Mouse (Mus musculus) right cerebral cortex, adult 2 months (tissue): ENCODE data around the gene Apba3.

ENCODE experiments used
- DNase-seq, 2 experiments: peaks; one replicate each; pipeline ENCODE4 v3.0.0; 2021 to 2022; ENCODE audit warnings: low spot score in 2 of 2

Gene Apba3

DNA sequence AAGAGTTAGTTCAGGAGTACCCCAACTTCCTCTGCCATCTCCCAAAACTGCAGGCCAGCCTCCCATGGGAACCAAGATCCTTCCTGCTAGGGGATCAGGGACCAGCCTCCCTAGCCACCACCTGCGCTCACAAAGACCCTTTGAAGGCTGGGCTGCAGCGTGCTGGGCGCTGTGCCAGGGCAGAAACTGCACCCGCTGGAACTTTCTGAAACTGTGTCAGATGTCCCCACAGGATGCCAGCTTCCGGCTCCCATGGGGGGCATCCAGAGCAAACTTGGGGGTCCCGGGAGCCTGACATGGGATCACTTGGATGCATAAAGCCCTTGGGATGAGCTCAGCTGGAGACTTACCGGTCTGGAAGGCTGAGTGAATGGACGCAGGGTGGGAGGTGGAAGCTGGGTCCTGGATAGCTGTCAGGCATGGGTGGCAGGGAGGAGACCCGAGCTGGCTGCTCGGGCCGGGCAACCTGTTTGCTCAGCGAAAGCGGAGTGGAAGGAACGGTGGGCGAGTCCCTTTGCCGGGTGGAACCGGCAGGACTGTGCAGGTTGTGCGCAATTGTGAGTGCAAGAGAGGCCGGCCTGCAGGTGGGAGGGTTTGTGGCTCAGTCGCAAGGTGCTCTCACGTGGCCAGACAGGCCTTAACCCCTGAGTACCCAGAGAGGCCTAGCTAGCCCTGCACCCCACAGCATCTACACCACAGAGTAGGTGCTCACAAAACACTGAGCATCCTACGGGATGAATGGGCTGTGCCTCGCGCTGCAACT lies 24.1 kb downstream of the Apba3 start:
- no peak for DNase-seq

DNA sequence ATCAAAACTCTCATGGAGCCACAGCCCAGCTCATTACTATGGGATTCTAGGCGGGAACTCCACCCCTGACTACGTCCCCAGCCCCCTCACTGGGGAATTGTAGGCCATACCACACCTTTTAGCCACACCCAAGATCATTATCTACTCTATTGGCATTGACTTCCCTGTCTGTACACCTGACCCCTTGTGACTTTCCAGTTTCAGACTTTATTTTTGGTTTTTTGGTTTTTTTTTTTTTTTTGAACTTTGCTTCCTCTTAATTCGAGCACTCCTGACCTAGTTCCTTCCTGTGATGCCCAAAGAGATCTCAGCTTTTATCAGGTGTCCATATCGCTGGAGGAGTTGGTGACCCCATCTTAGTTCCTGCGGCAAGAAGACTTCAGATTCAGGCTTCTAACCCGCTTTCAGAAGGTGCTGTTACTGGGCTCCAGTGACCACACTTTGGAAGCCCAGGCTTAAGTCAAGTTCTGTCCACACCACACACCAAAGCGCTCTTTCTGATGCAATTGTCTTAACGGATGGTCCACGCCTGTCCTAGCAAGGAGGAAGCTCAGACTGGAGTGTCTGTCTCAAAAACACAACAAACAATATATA lies 24.8 kb downstream of the Apba3 start, which contains the start of gene Tjp3:
TSS of gene Tjp3 (minus strand) at position 71 of the 594 bp plus-strand sequence.
- DNase-seq, result no peak

DNA sequence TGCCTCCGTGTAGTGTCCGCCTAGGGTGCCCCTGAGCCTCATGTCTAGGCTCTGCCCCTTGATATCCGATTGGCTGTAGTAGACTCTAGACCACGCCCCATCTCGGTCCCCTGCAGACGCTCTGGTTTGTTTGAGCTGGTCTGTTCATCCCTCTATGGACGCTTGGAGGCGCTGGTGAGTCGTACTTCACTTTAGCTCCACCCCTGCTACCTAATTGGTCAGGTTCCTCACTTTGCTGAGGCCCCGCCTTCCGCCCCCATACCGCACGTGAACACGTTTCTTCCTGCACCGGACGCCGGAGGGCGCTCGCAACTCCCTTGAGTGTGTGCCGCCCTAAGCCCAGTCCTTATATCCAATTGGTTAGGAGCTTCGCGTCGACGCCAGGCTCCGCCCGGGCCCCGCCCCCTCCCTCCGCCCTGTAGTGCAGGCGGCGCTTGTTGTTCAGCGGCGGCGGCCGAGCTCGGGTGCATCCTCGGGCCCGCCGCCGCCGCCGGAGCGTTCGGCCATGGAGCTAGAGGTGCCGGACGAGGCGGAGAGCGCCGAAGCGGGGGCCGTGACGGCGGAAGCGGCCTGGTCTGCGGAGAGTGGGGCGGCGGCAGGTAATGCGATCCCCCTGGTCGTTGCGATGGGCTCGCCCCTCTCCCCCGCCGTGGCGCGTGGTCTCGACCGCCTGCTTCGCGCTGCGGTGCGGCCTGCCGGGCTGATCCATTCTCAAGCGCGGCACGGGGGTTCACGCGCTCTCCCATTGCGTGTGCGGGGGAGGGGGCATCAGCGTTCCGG lies 26.0 kb downstream of the Apba3 start, which contains the start of gene Pip5k1c:
TSS of gene Pip5k1c (plus strand) at position 410 of the 780 bp plus-strand sequence.
- peak; percentile 100 for DNase-seq

DNA sequence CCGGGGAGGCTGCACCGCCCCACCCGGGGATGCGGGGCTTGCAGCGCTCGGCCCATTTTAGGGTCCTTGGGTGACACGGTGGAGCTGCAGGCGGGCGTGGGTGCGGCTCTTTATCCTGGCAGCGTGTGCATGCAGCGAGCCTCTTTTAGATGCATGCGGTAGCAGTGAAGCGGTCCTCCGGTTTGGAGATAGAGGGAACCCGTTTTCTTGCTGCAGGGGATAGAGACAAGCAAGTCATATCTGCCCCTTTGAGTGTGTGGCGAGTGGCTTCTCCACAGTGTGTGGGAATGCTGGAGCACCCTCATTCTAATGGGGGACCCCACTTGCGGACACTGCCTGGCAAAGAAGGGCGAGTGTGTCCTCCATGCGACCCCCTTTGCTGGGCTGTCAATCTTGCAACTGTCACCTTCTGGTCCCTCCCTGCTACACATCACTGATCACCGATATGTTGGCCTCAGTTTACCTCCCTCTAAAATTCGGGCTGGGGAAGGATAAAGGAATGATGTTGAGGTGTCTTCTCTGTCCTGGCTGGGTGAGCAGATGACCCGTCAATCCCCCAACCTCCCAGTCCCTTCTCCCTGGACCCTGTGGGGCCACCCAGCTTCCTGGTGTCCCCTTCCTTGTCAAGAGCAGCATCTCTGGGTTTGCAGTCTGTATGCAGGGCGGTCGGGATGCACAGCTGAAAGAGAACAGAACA lies 26.7 kb downstream of the Apba3 start:
- no peak for DNase-seq

DNA sequence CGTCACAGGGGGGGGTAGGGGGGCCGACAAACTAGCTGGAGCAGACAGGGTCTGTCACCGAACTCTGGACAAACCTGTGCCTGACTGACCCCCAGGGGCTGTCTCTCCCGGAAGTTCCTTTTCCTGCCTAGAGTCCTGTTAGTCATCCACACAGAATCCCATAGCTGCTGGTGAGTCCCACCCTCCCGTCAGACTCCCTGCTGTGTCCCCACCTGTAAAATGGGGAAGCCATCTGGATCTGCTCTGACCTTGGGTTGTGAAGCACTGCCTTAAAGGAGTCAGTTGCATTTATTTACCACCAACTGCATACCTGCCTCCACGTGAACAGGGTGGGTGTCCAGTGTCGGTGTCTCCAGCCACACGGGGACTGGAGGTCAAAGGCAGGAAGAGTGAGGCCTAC lies 27.7 kb downstream of the Apba3 start:
- no peak for DNase-seq

DNA sequence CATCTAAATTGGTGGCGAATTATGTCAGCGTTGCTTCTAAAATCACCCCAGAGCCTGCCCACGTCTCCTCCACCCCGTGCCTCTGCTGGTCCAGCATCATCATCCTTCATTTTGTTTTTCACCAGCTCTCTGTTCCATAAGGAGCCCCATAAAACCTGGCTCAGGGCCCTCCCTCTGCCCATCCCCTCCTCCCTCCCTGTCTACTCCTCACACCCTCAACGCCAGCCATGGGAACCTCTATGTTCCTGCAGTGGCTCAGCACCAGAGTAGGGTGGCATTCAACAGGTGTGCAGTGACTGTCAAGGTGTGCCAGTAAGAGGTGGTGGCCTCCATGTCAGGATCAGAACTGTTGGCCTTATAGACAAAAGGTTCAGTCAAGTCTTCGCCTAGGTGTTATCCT lies 28.4 kb downstream of the Apba3 start:
- DNase-seq, result peak; percentile 66 to 71

DNA sequence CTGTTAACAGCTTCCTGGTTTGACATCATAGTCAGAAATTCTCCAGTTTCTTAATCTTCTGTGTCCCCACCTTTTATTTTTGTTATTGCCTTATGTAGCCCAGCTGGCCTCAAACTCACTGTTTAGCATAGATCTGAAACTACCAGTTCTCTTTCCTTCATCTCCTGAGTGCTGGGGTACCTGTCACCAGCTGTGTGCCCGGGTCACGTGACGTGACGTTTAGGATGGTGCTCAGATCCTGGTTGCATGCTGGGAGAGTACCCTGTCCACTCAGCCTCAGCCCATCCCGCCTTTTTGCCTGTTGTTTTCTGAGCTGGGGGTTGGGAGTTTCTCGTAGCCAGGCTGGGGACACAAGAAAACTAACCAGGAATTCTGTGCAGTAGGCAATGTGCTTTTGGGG lies 30.5 kb downstream of the Apba3 start:
- DNase-seq, result no peak

DNA sequence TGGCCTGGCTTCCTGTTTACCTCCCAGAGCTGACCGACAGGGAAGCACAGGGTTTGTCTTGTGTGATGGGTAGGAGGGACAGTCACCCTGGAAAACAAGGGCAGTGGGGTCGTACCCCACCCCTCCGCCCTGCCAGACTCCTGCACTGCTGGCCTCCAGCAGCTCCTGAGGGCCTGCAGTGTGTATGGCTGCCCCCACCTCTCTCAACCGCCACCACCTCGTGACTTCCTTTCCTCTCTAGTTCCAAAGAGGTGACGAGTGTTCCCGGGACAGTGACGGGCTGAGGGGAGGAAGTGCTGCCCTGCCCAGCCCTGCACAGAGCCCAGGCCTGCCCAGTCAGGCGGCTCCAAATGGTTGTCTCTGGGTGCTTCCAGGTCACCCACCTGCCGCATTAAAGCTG lies 31.1 kb downstream of the Apba3 start:
- no peak for DNase-seq

DNA sequence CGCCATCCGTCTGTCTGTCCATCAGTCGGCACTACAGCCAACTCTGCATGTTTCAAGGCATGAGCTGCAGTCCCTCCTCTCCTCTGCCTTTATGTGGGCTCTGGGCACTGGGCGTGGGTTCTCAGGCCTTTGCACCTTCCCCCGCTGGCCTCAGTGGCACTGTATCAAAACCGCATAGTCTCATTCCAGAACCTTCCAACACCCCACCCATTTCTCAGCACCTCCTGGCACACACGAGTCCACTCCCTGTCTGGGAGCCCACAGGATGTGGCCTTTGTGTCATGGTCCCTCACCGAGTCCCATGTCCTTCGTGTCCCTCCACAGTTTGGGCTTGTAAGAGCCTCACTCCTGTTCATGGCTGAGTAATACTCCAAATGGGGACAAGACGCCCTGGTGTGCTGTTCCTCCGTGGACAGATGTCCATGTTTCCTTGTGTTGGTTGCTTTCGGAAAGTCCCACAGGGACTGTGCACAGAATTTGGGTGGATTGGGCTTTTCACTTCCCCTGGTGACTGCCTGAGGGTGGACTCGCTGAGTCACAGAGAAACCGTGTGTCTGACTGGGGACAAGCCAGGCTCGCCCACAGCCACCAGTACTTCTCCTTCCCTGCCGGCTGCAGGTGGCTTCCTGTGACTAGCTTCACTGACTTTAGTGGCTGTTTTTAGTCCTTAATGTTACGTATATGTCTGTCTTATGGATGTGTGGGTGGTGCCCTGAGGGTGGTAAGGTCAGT lies 31.8 kb downstream of the Apba3 start:
- DNase-seq, result peak; percentile 74 to 77

DNA sequence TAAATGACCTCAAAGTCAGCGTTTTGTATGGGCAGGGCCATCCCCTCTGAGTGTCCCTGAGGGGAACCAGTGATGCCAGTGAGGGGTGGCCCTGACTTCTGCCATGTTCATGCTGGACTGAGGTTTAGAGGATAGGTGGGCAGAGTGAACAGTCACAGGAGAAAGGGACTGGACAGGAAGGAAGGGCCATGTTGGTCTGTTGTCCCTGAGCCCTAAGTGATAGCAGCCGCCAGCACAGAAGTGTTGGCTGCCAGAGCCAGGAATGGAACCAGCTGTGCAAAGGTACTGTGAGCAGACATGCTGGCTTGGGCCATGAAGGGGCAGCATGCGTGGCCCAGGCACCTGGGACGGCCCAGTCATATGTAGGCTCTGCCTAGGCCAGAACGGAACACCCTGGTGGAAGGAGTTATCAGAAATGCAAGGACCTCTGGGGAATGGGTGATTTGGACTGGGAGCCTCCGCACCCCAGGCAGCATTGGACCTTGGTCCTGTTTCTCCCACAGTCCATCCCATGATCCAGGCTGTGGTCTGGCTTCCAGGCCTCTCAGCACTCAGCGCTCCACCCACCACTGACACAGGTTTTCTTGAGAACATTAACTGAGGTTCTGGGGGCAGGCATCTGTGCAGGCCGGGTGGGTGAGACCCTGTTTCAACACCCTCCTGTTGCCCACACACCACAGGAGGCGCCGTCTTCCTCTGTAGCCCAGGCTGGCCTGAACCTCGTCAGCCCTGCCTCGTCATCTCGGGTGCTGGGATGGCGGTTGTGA lies 33.0 kb downstream of the Apba3 start:
- no peak for DNase-seq

DNA sequence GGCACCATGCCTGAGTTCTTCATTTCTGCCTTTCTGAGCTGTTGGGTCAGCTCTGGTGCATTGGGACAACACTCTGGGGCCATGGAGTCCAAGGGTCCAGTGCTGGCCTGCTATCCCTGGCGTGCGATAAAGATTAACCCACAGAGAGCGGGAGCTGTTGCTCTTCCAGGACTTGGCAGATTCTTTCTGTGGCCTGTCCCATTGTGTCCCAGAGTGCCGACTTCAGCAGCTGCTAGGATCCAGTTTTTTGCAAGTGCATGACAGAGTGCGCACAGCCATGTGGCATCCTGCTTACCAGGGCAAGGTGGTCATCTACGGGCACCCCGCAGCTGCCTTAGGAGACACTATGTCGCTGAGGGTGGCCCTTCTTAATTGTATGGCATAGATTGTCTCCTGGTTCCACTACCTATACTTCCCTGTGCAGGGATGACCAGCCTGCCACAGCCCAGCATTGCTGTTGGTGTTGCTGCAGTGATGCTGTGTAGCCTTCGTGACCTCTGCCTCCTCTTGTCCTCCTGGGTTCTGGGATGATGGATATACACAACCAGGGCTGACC lies 33.7 kb downstream of the Apba3 start:
- DNase-seq, result no peak

DNA sequence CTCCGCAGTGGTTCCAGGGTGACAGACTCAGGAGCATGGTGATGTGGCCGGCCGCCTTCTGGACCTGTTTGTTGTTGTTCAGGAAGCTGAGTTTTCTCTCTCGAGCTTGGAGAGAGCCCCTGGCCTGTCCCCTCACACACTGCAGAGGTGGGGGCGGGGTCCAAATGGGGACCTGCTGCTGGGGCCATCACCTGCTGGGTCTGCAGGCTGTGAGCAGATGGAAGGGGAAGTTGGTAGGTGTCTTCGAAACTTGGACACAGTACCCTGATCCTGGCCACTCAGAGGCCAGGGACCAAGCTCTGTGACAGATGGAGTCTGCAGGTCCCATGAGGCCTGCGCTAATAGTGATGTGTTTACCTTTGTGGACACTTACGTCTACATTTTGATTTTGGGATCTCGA lies 34.6 kb downstream of the Apba3 start:
- DNase-seq, result no peak

DNA sequence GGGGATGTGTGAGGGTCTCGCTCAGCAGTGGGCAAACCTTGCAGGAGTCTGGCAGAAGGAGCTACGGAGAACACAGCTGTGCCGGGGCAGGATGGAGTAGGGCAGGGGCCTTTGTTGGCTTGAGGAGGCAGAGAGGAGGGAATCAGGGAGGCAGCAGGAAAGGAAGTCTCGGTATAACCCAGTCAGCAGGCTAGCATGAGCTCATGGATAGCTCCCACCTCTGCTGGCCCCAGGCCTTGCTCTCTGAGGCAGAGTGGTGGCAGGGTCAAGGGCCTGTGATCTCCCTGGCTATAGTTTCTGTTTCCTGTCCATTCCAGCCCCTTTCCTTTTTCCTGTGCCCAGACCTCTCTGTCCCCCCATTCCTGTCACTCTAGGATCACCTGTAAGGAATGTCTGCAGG lies 35.5 kb downstream of the Apba3 start:
- no peak for DNase-seq

DNA sequence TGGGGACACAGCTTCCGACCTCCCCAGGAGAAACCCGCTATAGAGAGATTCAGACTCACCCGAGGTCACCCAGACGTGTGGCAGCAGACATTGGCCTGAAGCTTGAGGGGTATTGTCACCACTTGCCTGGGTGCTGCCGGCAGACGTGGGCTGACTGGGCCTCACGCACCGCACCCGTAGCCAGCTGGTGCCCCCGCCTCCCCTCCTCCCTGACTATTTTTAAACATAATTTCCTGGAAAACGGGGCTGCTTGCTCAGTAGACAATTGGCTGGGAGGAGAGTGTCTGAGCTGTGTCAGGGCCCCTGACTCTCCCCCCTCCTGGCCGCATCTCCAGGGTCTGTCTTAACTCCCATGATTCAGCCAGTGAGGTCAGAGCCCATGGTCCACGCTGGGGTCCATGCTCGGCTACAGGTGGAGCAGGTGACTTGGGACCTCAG lies 36.0 kb downstream of the Apba3 start:
- DNase-seq, result peak; percentile 78 to 80

DNA sequence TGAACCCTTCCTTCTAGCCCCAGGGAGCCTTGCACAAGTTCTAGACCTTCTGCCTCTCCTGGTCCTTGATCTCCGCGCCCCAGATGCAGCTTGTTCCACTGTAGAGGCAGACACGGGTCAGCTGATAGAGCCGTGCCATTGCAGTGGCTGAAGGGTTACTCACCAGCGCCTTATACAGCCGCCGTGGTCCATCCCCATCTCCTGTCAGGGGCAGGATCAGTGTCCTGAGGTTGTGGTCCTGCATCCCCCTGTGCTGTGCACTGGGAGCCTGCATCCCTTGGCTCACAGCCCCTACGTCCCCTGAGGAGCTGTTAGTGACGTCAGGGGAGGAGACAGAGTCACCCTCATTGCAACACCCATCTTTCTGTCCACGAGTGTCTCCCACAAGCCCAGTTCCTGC lies 36.5 kb downstream of the Apba3 start:
- DNase-seq, result no peak

DNA sequence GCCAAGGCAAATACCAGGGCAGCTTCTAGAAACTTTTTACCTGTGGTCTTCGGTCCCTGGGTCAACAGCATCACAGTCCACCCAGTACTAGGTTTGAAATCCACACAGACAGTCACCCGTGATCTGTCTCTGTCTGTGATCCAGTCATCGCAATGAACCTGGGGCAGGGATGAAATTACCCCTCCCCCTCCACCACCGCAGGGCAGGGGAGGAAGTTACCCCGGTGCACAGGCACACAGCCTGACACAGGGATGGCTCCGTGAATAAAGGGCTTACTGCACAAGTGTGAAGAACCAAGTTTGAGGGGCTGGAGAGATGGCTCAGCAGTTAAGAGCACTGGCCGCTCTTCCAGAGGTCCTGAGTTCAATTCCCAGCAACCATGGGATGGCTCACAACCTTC lies 37.0 kb downstream of the Apba3 start:
- no peak for DNase-seq

DNA sequence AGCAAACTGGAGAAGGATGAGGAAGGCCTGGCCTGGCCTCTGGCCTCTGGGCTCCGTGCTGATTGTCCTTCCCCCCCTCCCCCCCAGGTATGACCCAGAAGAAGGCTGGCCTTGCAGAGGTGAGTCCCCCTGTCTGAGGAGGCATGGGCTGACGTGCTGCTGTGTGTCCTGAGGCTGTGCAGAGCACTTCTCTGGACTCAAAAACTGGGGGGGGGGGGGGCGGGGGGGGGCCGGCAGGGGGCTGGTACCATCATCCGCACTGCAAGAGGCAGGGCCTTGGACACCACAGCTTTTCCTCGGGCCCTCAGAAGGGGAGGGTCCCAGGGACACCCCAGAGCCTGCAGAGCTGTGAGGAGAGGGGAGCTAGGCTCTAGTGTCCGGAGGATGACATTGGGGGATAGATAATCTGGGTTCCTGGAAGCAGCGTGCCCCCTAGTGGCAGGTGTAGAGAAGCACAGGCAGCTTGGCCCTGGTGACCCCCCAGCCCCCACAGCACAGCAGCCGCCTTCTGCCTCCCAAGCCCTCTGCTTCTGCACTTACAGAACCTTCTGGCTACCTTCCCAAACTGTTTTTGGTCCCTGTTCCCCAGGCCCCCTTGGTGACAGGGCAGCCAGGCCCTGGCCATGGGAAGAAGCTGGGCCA lies 38.0 kb downstream of the Apba3 start:
- DNase-seq, result no peak

DNA sequence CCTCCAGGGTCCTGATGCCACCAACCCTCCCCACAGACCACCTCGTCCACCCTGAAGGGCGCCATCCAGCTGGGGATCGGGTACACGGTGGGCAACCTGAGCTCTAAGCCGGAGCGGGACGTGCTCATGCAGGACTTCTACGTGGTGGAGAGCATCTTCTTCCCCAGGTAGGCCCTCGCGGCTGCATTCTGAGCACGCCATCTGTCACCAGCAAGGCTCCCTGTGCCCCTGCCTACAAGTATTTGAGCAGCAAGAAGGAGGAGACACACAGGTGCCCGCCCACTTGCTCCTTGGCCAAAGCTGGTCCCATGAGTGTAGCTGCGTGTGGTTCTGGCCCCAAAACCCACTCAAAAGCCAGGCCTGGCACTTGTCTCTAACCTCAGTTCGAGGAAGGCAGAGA lies 38.9 kb downstream of the Apba3 start:
- DNase-seq, result no peak

DNA sequence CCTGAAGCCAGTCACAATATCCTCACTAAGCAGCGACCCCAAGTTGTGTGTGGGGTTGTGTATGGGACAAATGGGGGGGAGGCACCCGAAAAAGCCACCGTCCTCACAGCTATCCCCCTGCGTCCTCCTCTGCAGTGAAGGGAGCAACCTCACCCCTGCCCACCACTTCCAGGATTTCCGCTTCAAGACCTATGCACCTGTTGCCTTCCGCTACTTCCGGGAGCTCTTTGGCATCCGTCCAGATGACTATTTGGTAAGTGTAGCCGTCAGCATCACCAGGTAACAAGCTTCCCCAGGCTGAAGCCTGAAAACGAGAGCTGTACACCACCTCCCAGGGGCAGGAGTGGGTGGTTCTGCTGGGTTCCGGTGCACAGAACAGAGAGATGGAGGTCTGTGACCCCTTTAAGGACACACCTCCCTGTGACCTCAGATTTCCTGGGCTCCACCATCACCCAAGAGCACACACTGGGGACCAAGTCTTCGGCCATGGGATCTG lies 39.5 kb downstream of the Apba3 start:
- DNase-seq, result no peak
